Mouse (Mus musculus): ENCODE measurements around the gene St6galnac5.

GRCm38 (mm10) chr3:152820406-152820805, 161.6 kb downstream of the St6galnac5 start:
- TF ChIP-seq MYOD1 (IDR thresholded peaks at IDR 0.05; ENCODE audit: control insufficient read depth in 1 of 3, insufficient read length in 2 of 3, low read depth in 2 of 3): no peak
- TF ChIP-seq POLR2A (IDR thresholded peaks at IDR 0.05; ENCODE audit: insufficient read length, low read depth): no peak
- TF ChIP-seq E2F4 (IDR thresholded peaks at IDR 0.05; ENCODE audit: insufficient read depth): no peak
- no peak for TF ChIP-seq CEBPB (IDR thresholded peaks at IDR 0.05; ENCODE audit: insufficient read depth, poor library complexity, severe bottlenecking)
- no peak for TF ChIP-seq MAX (IDR thresholded peaks at IDR 0.05; ENCODE audit: low read depth)
- no peak for TF ChIP-seq POLR2AphosphoS2 (IDR thresholded peaks at IDR 0.05; ENCODE audit: insufficient read length, low read depth)

All from myocyte (in vitro differentiated cells).